Mouse (Mus musculus): ENCODE measurements at regions not wholly inside any gene's neighbourhood (a gene's known extent, or its start where the extent isn't known, plus 50 kb on each side); places are given as distances from the start of the nearest gene placed in this dataset.
"Not testable (repeated sequence)": the region's sequence is repeated elsewhere in the genome, so short reads cannot be mapped to it uniquely, and the experiment has no call there.

DNA sequence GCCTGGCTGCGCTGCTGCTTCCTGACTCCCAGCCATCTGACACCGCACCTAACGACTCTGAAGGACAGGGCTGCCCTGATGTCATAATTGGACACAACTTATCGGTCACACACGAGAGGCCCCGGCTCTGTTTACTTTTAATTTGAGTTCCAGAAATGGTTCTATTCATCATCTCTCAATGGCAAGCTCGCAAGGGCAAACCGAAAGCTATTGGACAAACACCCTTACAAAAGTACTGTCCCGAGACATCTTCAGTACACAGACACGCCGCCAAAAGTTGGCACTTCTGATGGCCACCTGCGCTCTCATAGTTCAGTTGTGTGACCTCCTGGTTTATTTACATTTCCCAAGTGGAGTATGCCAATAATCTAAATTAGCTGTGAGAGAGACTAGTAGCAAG lies 274.9 kb downstream of the Gxylt1 start:
- no peak for DNase-seq (ENCODE audit: low read depth, low spot score)

DNA sequence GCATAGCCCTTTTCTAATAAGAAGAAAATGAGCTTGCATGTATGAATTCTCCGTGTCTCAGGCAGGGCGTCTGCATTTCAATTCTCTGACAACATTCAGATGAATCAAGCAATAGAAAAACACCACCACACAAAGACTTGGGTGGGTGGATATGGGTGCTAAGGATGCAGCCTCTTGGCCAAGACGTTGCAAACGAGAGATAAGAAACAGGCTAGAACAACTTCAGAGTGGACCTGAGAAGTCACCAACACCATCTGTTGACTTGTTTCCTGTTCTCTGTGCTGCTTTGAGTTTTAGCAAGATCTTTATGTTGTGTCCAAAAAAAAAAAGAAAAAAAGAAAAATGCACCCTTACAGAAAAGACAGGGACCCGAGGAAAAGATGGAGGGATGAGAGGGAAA lies 277.0 kb downstream of the Gxylt1 start:
- DNase-seq (ENCODE audit: low read depth, low spot score): no peak

DNA sequence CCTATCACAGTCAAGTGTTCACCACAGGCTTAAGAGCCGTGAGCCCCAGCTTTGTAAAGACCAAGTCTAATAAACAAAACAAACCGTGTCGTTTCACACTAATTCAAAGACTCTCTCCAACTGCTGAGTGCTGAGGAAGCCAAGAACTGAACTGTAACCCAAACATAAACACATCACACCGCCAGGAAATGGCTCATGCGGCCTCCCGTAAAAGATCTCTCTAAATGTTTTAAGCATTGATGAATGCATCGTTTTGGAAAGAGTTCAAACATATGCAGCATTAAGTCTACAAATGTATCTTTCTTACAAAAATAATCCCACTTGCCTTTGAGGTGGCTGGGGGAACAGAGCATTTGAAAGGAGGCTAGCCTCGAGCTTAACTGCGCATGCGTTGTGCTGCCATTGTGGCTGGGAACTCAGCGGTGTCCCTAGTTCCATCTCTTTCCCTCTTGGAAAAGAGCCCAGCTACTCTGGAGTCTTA lies 280.7 kb downstream of the Gxylt1 start:
- DNase-seq (ENCODE audit: low read depth, low spot score): no peak

DNA sequence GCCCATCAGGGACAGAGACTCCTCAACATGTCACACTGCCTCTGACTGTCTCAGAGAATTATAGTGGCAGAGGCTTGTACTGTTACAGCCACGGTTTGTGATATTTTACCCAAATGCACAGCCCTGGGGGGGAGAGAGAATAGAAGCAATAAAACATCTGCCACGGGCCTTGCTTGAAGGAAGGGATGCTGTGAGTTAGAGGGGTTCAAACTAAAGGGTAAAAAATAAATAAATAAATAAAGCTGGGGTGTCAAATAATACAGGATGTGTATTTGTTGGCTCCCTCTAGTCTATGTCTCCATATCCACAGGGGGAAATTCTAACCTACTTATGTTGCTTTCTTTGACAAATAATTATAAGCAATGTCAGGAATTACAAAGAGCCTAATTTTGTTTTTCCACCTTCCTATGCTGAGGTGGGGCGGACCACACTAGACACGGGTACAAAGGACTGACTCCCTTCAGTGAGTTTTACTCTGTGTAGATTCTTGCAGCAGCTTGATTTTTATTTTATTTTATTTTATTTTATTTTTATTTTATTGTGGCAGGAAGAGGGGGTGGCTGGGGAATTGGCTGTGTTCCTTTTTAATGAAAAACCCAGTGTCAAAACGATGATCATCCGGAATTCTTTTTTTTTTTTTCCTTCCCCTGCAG lies 281.3 kb downstream of the Gxylt1 start:
- no peak for DNase-seq (ENCODE audit: low read depth, low spot score)

GRCm38 (mm10) chr15:92975774-92976173 lies 299.2 kb downstream of the Gxylt1 start:
- DNase-seq (ENCODE audit: low read depth, low spot score): no peak

- DNase-seq (ENCODE audit: low read depth, low spot score): no peak
Observed at GRCm38 (mm10) chr15:92974931-92975330, 300.0 kb downstream of the Gxylt1 start.

- no peak for DNase-seq (ENCODE audit: low read depth, low spot score)
Observed at GRCm38 (mm10) chr15:92973651-92974229, 301.2 kb downstream of the Gxylt1 start.

GRCm38 (mm10) chr15:92965556-92965955 lies 309.4 kb downstream of the Gxylt1 start:
- no peak for DNase-seq (ENCODE audit: low read depth, low spot score)

DNA sequence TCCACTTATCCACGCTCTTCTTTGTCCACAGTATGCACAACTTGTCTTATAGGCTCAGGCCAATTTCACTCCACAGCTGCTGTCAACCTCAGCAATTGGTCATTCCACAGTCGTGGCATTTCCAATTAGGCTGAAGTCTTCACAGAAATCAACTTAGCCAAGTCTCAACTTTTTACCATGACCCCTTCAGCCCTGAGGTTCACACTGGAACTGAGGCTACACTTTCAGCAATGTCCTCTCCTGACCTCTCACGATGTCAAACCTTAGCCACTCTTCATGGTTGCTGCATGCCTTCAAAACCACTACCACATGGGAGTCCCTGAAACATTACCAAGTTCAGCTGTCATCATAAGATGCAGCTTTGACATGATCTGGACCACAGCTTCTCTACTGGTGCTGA lies 310.1 kb downstream of the Gxylt1 start:
- no peak for DNase-seq (ENCODE audit: low read depth, low spot score)

DNA sequence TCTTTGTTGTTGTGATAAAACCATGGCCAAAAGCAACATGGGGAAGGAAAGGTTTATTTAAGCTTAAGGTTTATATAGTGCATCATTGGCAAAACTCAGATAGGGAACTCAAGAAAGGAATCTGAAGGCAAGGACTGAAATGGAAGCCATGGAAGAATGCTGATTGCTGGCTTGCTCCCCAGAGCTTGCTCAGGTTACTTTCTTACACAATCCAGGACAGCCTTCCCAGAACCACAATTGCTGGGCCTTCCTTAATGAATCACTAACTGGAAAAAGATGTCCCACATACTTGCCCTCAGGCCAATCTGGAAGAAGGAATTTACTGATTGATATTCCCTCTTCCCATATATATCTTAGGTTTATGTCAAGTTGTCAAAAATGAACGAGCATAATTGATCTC lies 310.8 kb downstream of the Gxylt1 start:
- DNase-seq (ENCODE audit: low read depth, low spot score): no peak

DNA sequence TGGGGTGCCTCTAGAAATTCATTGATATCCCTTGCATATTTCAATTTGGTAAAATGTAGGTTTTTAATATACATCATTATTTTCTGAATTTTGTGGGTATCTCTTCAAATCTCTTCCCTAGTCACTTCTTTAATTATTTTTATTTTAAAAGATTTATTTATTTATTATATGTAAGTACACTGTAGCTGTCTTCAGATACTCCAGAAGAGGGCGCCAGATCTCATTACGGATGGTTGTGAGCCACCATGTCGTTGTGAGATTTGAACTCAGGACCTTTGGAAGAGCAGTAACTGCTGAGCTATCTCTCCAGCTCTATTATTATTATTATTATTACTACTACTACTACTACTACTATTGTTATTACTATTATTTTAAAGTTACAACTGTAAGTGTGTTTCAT lies 324.1 kb downstream of the Gxylt1 start:
- DNase-seq (ENCODE audit: low read depth, low spot score): not testable (repeated sequence)

DNA sequence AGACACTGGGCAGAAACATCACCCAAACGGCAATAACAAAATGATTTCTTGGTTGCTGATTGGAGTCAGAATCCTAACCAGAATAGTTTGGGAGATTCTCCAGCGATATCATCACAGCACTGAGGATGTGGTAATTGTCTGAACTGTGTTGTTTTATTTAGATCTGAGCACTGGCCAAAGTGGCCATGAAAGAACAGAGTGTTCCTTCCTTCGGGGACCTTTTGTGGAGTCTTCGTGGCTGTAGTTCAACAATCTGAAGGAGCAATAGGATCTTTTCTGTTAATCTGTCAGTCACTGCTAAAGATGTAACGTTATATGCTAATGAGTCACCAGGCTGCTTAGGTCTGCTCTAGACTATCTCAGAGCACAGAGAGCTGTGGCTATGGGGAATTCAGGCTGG lies 328.8 kb downstream of the Gxylt1 start:
- no peak for DNase-seq (ENCODE audit: low read depth, low spot score)

GRCm38 (mm10) chr15:92903821-92904220 lies 371.2 kb downstream of the Gxylt1 start:
- no peak for DNase-seq (ENCODE audit: low read depth, low spot score)

- no peak for DNase-seq (ENCODE audit: low read depth, low spot score)
Observed at GRCm38 (mm10) chr15:92897277-92897676, 377.7 kb downstream of the Gxylt1 start.

DNA sequence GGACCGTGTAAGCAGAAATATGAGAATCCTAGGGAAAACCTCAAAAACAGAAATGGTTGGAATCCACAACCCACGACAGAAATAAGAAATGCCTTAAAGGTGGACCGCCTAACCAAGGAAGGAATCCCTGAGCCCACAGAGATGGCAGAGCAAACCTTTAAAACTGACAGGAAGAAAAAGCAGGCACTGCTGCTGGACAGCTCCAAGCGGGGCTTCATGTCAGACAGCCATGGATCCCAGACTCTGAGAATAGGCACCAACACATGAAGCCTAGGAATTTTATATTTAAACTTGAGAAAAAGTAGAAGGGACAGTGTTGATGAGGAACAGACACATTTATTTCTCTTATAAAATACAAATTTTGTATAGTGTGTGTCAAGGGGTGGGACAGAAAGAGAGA lies 379.1 kb downstream of the Gxylt1 start:
- no peak for DNase-seq (ENCODE audit: low read depth, low spot score)

GRCm38 (mm10) chr15:92876438-92876837 lies 398.5 kb downstream of the Gxylt1 start:
- no peak for DNase-seq (ENCODE audit: low read depth, low spot score)

DNA sequence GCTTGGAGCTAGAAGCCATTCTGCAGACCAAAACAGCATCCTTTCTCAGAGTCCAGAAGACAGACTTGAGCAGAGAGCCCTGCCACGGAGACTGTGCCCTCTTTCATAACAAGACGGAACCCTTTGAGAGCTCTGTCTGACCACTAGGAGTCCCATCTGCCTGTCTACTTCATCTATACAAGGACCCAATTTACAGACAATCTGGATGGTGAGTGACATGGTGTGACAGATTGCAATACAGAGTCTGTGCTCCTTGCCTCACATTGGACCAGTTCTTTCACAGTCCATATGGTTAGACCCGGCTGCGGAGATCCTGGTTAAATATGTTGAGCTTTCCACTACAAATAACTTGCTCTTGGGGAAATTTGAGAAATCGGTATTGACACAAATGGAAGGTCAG lies 410.9 kb downstream of the Gxylt1 start:
- no peak for DNase-seq (ENCODE audit: low read depth, low spot score)

GRCm38 (mm10) chr15:92850854-92851253 lies 424.1 kb downstream of the Gxylt1 start:
- no peak for DNase-seq (ENCODE audit: low read depth, low spot score)

DNA sequence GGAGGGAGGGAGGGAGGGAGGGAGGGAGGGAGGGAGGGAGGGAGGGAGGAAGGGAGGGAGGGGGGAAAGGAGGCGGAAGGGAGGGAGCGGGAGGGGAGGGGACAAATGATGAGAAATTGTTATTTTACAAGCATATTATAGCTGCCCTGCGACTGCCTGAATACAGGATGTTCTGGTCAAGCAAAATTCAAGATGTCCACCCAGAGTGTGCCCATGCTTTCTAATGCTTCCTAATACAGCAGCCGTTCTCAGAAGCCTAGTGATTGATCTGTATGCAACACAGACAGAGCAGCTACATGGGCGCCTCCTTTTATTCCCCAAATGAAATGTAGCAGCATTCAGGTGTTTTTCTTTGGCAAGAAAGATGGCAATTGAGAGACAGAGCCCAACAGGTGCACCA lies 434.9 kb downstream of the Gxylt1 start:
- no peak for DNase-seq (ENCODE audit: low read depth, low spot score)

DNA sequence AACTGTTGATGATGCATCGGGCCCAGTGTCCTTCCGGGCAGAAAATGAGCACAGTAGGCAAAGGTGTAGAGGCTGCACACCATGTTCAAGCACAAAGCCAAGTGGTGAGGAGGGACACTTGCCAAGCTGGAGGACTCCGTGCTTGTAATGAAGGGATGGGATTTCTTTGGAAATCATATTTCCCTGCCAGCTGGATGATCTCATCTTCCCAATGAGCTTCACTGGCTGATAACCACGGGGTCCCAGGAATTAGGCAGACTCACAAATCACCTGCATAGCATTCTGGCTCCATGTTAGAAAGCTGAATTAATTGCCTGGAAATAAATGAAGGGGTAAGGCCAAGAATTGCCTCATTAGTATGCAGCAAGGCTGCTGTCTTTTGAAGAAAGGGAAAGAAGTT lies 435.4 kb downstream of the Gxylt1 start:
- DNase-seq (ENCODE audit: low read depth, low spot score): no peak

DNA sequence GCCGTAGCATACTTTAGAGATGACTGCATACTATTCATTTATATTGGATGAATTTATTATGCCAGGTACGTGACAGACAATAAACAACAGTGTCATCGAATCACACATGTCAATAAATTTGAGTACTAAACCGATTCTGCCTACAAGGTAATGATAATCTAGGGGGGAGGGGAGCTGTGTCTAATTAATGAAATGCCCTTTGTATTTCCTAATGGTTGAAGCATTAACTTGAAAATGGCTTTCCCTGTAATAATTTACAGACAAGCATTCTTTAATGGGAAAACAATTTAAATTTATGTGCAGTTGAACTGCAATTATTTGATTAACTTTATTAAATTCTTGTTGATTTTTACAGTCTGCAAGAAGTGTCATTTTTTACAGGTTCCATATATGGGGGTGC lies 429.5 kb downstream of the Pdzrn4 start:
- DNase-seq (ENCODE audit: low read depth, low spot score): no peak

Data from mesoderm, embryonic 11.5 days (tissue).